Mouse (Mus musculus): ENCODE data around the gene Duox1.

- no peak for TF ChIP-seq CEBPB (IDR thresholded peaks at IDR 0.05; ENCODE audit: insufficient read depth, poor library complexity, severe bottlenecking)
- no peak for TF ChIP-seq TCF12 (IDR thresholded peaks at IDR 0.05; ENCODE audit: insufficient read depth, poor library complexity, severe bottlenecking)
Observed at GRCm38 (mm10) chr2:122315372-122315771, at the start of gene Duox1.

All from myocyte (in vitro differentiated cells).